Mouse (Mus musculus) thymus, postnatal 10 days (tissue): ENCODE measurements around the gene Apol6.

Experiments used
- DNase-seq, 2 experiments: peaks; one replicate each; pipeline ENCODE4 v3.0.0; 2021; ENCODE audit warnings: low spot score in 2 of 2

Apol6 gene

DNA sequence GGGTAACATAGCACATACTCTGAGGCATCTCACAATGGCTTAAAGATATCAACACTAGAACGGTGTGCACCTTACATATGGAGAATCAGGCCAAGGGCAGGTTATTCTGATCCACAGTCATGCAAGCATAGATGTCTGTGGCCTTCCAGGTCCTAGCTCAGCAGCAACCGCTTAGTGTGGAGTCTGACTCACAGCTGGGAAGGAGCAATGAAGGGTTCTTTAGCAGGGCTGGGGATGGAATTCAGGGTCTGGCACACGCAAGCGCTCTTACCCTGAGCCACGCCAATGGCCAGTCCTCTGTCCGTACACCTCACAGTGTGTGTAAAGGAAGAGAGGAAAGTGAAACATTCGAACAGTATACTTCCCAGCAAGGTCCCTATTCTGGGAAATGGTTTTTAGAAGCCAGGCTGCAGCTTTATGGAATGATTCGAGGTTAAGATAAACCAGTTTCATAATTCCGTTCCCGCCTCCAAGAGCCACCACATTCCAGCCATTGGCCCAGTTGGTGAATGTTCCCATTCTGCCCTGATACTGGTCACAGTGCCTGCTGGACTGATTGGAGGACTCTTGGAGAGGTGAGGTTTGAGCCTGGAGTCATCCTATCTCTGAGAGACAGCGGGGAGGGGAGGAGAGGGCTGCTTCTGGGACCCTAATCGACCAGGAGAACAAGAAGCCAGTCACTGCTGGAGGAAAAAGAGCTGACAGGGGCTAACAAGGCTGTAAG, at the start of gene Apol6:
Gene Apol6 (plus strand): TSS at position 133 of the 724 bp plus-strand sequence.
- DNase-seq = no peak

DNA sequence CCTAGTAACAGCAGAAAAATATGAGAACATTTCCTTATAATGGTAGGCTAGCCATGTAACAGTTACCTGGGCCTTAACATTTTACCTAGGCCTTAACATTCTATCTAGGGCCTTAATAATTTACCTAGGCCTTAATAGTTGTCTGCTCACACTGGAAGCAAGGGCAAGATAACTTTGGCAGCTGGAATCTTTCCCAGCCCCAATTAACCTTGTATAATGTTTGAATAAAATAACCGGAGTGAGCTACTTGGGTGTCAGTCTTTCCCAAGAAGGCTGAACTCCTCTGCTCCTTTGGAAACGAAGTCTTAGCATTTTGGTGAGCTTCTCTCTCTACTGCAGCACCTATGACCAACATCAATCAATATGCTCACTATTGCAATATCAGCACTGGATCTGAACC, 46.5 kb upstream of the Apol6 start:
- DNase-seq = no peak

DNA sequence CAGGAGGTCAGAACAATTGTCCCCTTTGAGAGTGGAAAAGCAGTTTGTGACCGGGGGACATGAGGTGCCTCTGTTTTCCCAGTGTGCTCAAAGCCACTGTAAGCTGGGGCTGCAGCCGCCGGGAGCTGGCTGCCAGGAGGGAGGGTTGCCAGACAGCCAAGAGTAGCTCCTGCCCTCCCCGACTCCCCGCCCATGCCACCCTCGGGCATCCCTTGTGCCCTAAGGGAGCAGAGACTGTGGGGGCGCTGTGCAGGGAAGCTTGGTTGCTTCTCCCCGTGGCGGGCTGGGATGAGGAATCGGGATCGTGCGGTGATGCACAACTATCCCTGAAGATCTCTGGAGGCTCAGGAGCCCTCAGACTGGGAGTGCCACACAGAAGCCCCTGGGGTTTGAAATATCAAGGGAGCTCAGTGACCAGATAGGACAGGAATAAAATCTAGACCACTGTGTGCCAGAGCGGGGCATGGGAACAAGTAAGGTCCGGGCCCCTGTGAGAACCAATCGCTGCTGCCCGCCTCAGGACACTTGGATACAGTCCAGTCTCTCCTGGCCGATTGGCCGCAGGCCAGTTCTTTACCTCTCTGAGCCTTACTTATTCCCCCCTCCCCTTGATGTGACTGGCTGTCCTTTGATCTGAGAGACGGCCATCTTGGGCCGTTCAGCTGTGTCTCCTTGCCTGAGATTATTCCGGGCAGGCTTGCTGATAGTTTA, 45.5 kb upstream of the Apol6 start:
- no peak for DNase-seq

DNA sequence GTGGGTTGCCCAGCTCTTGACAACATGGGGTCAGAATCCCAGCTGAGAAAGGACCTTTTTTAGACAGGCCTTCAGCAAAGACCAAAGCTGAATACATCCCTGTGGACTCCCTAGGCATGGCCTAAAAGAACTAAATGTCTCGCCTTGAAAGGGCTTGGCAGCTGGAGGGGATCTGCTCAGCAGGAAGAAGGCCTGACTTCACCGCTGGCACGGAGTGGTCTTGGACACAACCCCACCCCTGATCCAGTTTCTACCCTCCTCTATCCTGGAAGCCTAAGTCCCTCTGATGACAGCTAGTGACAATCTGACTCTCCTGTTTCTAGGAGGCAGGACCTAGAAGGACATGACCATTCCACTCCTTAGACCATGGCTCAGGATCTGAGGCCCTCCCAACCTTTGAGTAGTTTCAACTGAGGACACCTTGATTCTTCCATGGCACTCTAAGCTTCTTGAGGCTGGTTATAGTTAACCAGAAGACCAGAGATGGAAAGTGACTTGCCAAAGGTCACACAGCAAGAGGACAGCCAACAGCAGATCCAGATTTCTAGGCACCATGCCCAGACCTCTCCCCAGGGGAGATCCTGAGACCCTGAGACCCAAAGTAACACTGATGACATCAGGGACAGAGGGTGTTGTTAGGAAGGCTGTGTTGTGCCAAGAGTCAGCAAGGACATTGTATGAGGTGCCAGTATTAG, 41.2 kb upstream of the Apol6 start:
- DNase-seq = no peak

DNA sequence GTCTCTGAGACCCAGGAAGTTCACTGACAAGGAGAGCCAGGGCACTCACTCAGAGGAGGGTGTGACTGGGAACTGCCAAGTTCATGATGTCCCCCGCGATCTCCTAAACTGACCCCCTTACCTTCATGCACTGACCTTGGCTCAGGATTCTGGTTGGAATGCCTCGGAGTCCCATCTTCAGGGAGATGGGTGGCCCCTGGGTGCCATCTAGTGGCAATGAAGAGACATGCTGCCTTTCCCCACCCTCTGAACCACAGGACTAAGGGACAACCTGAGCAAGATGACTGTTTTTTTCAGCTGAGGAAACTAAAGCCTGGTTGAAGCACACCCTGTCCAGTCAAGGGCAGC, 40.7 kb upstream of the Apol6 start:
- DNase-seq = peak in 1 of 2 experiments; percentile 7

DNA sequence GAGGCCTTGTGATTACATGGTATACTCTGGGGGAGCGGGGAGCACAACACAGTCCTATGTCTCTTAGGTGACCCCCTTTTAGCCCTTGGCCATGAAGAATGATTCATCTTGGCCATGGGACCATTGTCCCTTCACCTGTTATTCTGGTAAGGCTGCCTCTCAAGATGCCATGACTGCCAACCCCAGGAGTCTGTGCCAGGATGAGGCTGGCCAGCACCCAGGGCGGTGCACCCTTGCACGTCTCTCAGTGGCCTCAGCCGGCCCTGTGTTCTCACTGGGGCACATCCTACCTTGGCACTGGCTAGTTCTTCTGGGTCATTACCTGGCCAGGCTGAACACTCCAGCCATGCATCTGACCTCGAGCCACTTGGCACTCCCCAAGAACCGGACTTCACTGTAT, 35.7 kb upstream of the Apol6 start:
- no peak for DNase-seq

DNA sequence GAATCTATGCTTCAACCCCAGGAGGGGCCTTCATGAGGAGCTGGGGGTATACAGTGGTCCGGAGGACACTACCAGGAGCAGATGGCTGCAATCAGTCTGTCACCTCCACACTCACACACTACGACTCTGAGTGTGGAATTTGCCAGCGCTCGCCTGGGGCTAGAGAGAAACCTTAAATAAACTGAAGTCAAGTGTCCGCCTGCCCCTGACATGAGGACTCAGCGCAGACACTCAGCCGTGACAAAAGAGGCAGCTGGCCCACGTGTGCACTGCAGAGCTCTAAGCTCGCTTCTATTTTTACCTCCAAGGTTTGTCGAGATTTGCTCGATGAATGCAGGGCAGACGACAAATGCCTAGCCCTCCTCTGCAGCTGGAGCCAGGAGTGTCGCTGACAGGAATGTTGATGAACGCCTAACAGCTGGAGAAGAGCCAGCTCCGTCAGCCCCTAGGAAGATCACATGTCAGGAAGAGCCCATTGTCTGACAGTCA, 30.7 kb upstream of the Apol6 start:
- no peak for DNase-seq

DNA sequence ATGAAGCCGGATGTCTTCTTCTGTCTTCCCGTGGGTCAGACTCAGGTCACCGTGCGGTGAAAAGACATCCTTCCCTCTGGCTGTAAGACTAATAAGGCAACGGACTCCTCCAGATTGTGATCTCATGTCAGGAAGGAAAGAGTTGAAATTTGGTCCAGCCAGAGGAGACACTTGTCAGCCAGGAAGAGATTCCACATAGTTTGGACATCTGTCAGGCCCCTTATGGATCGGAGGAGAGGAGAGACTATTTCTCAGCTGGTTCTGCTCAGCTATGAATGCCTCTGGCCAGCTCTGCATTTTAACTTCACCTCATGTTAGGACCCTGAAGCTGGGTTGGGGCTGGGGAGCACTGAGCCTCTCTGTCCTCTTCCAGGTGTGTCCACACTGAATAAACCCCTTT, 30.1 kb upstream of the Apol6 start:
- DNase-seq = no peak

DNA sequence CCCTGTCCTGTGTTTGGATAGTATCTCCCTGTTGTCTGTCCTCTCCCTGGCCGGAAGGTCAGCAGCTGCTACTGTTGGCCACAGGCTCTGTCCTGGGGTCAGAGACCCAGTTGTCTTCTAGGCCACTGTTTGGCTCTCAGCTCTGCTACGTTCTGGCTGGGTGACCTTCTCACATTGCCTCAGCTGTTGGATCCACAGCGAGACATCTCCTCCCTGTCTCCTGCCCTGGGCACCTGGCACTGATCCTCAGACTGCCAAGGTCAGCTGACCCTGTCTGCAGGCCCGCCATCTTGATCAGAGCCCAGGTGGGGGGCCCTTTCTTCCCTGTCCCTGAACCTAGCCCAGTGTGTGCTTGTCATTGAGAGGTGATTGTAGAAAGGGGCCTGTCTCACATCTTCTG, 29.5 kb upstream of the Apol6 start:
- DNase-seq = no peak

DNA sequence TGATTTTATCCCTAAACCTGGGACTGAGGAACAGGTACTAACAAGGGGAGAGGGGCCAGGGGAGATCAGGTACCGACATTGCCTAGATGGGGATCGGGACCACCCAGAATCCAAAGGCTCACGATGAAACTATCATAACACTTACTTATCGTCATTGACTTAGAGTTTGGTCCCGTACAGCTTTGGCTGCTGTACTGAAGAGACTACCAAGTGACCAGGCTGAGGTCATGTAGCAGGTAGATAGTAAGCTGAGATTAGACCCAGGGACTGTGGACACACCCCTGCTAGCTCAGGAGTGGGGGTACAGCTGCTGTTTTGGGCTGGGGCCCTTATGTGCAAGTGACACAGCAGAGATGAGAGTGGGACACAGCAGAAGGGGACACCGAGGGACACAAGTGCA, 28.0 kb upstream of the Apol6 start:
- DNase-seq = no peak

DNA sequence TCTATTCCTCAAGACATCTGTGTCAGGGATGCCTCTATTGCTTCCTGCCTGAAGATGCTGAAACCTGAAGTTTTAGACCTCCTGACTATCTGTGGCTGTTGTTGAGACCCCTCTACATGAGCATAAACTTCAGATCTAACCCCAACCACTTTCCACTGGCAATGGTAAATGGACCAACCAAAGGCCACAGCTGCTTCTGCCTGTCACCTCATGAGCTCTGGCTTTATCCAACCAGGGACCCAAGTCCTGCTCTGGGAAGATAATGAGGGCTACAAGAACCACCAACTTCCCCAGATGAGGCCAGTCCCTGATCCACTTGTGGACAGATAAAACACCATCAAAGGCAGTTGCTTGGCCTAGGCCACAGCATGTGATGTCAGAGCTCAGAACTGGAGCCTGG, 26.6 kb upstream of the Apol6 start:
- no peak for DNase-seq

DNA sequence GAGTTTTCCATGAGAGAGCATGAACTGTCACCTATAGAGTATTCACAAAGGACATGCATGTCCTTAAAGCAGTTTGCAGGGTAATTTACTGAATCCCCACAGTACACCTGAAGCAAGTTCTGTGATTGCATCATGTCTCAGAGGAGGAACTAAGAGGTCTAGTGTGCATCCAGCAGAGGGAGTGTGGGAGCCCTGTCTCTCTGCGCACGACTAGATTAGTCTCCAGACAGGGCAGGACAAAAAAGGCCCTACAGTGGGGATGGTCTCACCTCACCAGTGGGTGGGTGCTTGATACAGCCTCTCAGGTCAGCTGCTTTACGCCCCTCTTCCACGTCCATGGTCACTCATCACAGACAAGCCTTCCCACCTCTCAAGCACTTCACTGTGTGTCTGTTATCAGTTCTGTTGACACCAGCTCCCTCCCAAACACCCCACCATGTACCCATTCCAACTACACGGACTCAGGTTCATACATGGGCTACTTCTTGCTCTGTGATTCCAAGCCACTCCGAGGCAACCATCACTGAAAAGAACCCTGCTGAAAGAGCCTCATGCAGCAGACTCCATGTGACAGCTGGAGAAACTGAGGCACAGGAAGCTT, 25.7 kb upstream of the Apol6 start:
- no peak for DNase-seq

DNA sequence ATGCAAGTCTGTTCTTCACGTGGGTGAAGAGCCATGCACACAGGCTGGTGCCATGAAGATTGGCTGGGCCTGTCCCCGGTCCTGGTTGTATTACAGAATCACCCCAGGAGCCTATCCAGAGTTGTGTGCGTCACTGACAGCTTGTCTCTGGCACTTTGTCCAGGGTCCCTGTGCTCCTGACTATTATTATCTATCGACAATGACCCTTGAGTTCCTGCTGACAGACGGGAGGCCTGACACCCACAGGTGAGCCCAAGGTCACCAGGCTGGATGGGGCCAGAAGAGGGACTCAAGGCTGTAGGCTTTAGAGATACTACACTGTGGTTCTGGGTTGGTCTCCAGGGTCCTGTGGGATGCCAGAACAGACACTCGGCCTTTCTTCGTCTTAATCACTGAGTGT, 25.0 kb upstream of the Apol6 start:
- no peak for DNase-seq

DNA sequence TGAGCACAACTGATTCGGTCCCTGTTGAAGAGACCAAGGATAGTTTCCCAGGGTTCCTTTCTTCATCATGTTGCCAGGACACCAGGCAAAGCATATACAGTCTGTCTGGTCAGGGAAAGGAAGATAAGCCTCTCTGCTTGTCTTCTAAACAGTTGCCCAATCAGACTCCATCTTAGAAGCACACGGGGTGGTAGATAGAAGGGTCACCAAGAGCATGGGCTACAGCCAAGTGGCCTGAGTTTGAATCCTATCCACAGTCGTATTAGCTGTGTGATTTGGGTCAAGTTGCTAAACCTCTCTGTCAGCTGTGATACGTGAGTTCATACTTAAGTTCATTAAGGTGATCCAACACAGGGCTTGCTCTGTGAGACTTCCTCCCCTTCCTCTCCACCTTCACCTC, 24.4 kb upstream of the Apol6 start:
- DNase-seq = no peak

DNA sequence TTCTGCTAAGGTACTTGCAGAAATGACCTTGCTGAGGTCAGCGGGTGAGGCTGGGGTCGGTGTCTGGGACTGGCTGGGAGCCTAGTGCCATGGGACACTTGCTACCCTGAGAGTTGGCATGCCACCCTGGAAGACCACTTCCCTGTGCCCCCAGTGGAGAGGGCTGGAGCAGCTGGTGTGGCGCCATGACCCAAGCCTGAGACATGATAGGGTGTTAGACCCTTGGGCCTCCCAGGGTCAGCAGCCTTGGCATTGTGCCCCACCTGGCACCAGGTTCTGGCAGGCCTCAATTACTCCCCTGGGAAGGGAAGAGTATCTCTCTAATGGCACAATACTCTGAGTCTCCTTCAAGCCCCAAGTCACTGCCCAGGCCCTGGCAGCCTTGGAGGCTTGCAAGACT, 23.5 kb upstream of the Apol6 start:
- no peak for DNase-seq

DNA sequence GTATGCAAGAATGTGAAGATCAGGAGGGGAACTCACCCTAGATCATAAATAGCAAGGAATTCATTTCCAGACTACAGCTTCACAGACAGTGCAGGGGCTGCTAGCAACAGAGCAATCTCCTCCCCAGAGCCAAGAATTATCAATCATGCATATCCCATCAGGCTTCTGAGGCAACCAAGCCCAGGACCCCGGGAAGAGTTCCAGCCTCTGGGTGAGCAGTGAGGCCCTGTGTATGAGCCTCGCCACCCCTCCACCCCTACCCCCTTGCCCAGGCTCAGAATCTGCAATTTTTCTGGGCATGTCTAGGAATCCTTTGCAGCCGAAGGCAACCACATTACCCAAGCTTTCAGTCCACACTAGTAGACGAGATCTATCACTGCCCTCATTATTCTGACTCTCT, 22.7 kb upstream of the Apol6 start:
- no peak for DNase-seq

DNA sequence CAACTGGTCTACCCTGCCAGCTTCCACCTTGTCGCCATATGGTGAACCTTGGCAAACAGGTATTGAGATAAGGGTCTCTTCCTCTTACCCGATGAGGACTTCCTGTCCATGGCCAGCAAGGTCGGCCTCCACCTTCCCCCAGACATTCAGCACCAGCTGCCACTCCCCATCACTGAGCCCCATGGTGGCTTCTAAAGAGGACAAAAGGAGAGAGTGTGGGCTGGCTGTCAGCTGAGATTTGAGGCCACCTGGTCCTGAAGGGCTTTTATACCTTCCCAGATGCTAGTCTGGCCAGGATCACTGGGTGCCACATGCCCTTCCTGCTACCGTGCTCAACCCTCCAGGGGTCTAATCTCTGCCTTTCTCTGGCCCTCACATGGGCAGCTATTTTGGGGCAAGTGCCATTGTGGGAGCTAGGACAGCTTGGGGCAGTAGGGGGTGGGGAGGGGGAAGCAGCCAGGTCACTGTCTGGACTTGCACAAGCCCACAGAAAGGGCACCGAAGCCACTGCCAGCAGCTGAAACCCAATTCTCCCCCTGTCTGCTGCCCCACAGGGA, 22.1 kb upstream of the Apol6 start:
- DNase-seq = no peak

DNA sequence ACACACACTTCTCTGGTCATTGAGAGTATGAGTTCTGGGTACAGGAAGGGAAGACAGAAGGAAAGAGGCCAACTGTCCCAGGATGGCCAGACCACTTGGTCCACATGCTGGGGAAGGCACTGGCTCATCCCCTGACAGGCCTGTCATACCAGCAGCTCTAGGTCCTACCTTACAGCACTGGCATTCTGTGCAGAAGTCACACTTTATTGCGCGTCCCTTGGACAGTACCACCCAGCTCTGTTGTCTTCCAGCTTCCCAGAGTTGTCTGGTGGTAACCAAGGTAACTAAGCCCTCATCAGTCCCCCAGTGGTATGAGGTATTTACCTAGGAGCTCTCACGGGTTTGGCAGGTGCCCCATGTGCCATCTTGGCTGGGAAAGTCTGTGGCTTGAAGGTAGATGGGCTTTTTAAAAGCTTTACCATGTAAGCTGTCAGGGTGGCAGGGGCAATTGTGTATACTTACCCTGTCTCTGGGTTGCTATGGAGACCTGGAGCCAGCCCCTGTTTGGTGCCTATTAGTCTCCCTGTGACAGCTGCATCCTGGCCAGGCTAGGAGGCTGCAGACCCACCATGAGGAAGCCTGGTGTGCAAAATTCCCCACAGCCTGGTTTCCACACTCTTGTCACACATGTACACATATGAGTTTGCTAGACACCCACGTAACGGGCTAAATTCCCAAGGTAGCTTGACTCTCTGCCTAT, 18.5 kb upstream of the Apol6 start:
- no peak for DNase-seq

DNA sequence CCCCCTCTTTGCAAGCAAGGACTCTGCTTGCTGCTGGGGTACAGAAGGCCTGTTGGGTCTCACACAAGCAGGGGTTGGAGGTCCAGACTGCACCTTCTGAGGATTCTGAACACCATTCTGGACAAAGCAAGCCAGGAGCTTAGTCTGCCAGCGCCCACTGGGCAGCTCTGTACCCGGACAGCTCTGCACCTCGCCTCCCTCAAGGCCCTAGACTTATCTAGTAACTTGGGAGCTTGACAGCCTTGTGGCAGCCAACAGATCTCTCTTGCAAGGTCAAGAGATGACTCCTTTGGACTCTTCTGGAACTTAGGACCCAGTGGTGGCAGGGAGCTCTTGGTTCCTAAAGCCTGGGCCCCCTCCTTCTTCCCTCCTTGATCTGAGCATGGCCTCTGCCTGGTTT, 17.4 kb upstream of the Apol6 start:
- no peak for DNase-seq

DNA sequence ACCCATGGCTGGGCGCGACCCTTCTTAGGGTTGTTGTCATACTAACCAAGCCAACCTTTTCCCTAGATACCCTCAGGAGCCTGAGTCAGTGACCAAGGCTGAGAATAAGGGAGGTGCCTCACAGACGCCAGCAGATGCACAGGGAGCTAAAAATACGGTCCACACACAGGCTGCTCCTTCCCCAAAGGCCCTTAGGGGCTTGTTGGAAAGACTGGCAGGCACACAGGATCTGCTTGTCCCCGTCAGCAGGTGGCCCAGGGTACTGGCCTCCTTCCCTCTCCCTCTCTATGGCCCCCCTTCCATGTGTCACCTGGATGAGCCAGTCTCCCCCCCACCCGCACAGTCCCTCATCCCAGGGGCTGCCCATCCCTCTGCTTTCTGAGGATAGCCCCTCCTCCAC, 16.9 kb upstream of the Apol6 start:
- DNase-seq = no peak

DNA sequence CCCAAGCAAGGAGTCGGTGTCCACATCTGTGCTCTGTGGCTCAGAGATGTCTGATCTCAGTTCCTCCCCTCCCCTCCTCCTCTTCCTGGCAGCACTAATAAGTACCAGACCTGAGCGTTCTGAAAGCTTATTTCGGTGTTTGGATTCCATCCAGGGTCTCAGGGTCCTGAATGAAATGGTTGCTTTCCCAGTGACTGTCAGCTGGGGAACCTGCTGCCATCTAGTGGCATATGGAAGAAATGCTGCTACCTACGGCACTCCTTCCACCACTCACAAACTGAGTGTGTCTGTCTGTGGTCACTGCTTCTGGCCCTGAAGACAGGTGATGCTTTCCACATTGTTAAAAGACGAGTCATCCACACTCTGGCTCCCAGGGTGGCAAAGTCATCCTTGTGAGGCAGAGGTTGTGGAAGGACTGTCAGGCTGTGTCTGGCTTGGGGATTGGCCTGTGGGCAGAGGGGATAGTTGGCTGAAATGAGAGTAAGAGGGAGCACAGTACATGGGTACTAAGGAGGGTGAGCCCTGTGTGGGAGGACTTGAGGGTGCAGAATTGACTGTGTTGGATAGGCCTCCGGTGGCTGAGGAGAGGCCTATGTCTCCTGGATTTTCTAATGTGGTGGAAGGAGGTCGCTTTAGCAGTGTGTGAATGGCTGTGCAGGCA, 15.1 kb upstream of the Apol6 start:
- peak in 1 of 2 experiments; percentile 24 for DNase-seq
